Mouse (Mus musculus): ENCODE data around the gene Shank1.

The Shank1 gene

DNA sequence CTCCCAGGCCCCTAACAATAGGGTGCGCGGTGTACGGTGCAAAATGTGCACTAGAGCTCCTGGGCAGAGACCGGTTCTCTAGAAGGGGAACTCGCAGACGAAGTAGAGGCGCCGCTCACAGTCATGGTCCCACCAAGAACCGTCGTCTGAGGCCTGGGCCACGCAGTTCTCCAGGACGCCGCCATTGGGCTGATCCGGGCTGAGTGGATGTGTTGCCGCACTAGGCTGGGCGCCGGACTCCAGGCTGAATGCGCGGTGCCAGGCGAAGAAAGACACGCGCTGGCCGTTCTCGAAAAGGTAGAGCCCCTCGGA lies 5.6 kb upstream of the Shank1 start:
- in situ Hi-C loops (cut with MseI, MboI), result no loop called here

- in situ Hi-C loops (cut with MseI, MboI), result no loop called here
These were observed 5.0 kb upstream of the Shank1 start for GRCm38 (mm10) chr7:44304775-44305641.

DNA sequence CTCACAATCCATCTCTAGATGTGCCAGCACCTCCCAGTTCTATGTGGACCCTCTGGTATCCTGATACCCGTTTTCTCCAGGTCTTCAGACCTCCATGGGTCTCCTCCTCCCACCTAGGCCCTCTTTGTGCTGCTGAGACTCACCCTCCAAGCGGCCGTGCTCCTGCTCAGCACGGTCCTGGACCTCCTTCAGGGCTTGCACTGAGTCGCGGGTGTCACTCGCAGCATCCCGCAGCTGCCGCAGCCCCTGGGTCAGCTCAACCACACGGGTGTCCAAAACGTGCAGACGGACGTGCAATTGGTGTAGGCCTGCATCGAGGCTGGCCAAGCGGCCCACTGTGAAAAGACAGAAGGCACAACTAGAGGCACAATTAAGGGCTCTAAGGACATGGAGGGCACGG lies 4.4 kb upstream of the Shank1 start:
- in situ Hi-C loops (cut with MseI, MboI), result no loop called here

DNA sequence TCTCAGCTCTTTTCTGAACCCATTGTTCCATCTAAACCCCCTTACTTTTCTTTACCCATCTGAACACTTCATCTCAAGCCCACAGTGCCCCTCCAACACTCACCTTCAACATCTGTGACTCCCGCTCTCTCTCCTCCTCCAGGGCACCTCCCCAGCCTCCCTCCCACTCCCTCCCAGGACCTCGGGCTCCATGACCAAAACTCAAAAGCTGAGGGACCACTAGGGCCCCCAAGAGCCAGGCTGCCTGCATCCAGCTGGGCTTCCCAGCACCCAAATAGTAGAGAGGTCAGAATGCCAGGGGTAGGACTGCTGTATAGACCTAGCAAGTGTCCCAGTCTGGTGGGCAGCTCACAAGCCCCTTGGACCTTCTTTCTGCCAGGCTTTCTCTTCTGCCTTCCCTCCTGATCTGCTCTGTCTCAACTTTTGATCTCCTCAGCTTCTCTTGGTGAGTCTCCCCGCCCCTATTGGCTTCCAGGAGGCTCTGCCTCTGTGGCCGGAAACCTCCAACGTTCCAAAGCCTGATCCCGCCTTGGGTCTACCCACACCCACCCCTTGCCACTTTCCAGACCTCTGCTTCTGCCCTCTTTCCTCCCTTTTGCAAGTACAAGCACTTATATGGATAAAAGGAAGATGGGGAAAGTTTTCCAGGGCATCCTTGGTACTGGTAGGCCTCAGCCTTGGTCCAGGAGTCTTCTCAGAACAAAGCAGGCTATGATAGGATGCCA lies 3.4 kb upstream of the Shank1 start, which contains the start of gene Clec11a:
Gene Clec11a, minus strand, starts transcription at position 387 of the 725 bp plus-strand sequence.
- in situ Hi-C loops (cut with MseI, MboI), result no loop called here

DNA sequence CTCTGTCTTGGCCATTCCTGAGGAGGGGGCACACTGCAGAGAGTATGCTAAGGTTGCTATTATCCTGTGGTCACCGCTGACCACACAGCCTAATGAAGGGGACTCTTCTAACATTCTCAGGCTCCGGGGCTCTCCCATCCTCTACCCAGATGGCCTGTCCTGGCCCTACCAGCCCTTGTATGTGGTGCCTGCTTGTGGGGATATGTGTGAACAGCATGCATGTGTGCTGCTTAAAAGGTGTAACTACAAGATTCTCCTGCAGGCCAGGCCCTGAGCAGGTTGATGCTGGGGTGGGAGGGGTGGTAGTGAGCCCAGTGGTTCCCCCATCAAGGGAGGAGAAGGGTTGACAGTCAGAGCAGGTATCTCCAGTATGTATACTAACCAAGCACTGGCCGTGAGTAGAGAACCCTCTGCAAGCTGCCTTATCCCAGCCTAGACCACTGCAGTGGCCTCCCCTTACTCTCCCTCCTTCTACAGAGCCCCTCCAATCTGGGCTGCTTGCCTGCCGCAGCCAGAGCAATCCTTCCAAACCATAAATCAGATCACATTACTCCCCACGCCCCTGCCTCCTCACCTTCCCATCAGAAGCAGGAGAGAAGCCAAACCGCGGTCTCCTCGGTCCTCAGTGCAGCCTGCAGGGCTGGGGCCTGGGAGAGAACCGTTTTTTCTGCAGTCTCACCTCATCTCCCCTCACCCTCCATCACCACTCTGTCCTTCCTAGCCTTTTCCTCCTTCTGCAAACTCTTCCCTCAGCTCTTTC lies 2.6 kb upstream of the Shank1 start:
- in situ Hi-C loops (cut with MseI, MboI), result no loop called here

DNA sequence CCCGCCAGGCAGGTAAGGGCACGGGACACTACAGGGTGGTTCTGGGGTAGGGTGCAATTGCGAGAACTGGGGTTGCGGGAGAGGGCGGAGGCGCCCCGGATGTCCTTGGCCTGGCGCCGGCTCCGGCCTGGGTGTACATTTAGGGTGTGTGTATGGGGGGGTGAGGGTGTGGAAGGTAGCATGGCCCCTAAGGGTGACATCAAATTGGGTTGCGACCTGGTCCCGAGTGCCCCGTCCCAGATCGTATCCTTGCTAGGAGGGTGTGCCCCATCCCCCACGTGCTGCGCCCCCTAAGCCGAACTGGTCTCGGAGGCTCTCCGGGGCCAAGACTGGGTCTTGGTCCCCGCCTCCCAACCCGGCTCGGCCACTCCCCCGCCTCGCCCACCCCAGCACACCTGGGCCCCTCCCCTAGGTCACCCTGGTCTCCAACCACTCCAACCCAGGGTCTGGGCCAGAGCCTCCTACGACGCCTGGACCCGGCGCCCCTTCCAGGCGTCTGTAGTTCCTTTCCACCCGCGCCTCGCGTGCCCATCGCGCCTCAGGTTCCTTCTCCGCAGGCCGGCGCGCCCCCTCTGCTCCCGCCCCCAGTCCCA lies 328 bp downstream of the Shank1 start:
- in situ Hi-C loops (cut with MseI, MboI), result no loop called here

GRCm38 (mm10) chr7:44310878-44311712 lies 1.0 kb downstream of the Shank1 start:
- in situ Hi-C loops (cut with MseI, MboI), result no loop called here

DNA sequence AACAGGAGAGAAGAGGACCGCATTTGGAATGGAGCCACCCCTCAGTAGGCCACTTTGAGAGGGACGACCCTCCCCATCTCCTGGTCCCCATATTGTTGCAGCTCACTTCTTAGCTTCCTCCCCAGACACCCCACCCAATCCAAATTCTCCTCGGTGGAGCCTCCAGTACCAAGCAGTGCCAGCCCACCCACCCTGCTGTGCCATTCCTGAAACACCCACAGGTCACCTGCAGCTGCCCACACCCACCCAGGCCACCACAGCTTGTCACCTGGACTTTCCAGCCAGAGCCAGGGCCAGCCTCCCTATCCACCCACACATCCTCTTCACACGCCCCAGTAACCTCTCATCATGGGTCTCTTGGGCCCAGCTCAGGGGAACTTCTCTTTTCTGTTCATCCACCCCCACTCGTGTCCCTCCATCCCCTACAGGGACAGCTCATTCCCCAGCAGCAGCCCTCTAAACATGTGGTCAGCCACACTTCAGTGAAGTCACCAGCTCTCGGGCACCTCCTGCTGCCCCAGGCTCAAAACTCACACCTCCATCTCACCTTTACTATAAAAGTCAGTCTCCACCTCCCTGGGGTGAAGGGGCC lies 1.8 kb downstream of the Shank1 start:
- in situ Hi-C loops (cut with MseI, MboI), result no loop called here

- in situ Hi-C loops (cut with MseI, MboI), result no loop called here
These were observed 2.4 kb downstream of the Shank1 start for GRCm38 (mm10) chr7:44312484-44312883.

GRCm38 (mm10) chr7:44317913-44318312 lies 7.9 kb downstream of the Shank1 start:
- in situ Hi-C loops (cut with MseI, MboI), result no loop called here

GRCm38 (mm10) chr7:44320886-44321285 lies 10.8 kb downstream of the Shank1 start:
- in situ Hi-C loops (cut with MseI, MboI), result no loop called here

DNA sequence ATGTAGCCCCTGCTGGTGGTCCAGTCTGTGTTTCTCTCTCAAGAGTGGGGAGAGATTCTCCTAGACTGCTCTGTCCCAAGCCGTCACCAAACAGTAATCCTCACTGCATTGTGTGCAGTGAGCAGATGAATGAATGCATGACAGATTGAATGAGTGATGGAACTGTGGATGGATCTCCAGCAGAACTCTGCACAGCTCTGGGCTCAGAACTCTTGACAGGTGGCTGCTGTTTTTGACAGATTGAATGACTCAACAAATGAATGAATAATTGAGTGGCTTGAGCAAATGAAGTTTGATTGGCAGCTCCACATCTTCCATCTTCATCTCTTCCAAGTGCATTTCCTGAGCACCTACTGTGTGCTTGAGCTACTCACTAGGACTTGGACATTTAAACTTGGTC lies 12.2 kb downstream of the Shank1 start:
- in situ Hi-C loops (cut with MseI, MboI), result no loop called here

GRCm38 (mm10) chr7:44326614-44327013 lies 16.6 kb downstream of the Shank1 start:
- in situ Hi-C loops (cut with MseI, MboI), result no loop called here

DNA sequence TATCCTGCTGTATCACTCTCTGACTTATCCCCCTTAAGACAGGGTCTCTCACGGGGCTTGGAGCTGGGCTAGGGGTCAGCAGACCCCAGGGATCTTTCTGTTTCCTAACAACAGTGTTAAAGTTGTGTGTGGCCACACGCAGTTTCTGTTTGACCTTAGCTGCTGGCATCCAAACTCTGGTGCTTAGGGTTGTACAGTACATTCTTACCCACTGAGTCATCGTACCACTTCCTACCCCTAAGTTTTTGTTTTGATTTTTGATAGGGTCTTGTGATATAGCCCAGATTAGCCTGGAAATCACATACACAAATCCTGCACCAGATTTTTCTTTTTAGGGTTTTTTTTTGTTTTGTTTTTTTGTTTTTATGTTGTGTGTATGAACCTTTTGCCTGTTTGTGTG lies 22.3 kb downstream of the Shank1 start:
- in situ Hi-C loops (cut with MseI, MboI), result no loop called here

- in situ Hi-C loops (cut with MseI, MboI), result no loop called here
These were observed 24.1 kb downstream of the Shank1 start for GRCm38 (mm10) chr7:44334139-44334538.

GRCm38 (mm10) chr7:44335031-44335878 lies 25.2 kb downstream of the Shank1 start:
- in situ Hi-C loops (cut with MseI, MboI), result no loop called here

DNA sequence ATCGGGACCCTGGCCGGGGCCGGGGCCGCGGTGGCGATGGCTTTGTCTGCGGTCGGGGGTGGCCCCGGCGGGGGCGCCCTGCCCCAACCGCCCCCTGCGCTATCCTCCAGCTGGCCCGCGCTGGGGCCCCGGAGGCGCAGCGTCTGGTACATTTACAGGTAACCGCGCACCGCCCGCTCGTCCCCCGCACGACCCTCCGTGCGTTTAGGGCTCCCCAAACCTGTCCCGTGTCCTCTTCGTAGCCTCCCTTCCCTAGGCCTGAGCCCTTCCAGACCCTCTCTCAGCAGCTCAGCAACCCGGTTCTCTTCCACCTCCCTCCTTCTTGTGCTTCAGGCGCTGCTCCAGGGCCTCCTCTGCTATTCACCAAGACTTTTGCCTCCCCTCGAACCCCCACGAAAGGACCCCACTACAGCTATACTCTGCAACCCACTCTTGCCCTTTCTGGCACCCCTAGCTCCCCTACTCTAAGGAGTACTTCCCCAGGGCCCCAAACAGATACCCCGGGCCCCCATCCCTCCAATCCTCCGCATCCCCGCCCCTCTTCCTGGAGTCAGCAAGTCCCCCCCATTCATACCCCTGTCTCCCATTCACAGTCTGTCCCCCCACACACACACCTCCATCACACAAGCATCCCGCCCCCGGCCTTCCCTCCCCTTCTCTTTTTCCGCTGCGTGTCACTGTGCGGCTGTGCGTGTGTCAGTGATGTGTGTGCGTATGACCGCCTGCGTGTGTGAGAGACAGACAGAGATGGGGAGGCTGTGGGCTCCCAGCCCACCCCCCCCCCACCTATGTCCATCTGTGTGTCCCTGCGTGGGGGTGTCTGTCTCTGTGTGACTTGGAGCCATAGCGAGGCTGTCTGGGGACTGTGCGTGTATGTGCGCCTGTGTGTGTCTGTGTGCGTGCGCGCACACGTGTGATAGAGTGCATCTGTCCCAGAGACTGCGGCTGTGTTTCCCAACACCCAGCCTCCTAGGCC lies 26.3 kb downstream of the Shank1 start:
- in situ Hi-C loops (cut with MseI, MboI), result no loop called here

DNA sequence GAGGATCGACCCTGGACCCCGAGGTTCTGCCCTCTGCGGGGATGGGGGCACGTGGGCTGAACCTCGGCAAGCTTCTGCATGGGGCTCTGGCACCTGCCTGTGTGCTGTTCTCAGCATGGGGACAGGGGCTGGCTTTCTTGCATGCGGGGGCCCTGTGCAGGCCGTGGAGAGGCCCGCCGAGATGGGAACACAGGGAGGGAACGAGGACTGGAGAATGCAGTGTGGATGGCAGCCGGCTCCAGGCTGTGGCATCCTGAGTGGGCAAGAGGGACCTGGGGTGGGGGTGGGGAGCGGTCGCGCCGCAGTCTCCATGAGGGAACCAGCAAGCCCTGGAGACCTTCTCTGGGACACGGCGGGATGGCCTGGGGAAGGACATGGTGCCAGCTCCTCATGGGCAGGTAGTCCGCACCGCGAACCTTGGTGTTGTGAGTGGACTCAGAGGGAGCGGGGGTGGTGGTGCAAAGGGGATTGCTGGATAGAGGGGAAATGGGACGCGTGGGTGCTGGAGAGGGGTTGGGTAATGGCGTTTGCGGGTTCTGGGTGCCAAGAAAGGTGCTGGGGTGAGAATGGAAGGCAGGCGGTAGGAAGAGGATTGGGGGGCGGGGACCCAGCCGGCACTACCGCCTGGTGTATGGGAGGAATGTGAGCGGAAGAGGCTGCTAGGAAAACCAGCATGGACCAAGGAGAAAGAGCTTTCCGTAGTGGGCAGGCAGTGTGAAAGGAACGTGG lies 27.2 kb downstream of the Shank1 start:
- in situ Hi-C loops (cut with MseI, MboI), result no loop called here

Measured in mouse trophoblast stem cell (cell line).